Mouse (Mus musculus): Measurements from ENCODE around the gene Olfr845. TPM values are rescaled to one million over a fixed set of nuclear protein-coding genes. Genes with fewer than 3 reads are reported as not detected.

Olfr845 gene
- total RNA-seq (2014; rRNA removed; ENCODE audit: low replicate concordance) (not detected in 2 replicates), polyA plus RNA-seq (2015; fragmentation: Nextera tagmentation; extraction: Ambion mirVana) (not detected in 2 replicates)

DNA sequence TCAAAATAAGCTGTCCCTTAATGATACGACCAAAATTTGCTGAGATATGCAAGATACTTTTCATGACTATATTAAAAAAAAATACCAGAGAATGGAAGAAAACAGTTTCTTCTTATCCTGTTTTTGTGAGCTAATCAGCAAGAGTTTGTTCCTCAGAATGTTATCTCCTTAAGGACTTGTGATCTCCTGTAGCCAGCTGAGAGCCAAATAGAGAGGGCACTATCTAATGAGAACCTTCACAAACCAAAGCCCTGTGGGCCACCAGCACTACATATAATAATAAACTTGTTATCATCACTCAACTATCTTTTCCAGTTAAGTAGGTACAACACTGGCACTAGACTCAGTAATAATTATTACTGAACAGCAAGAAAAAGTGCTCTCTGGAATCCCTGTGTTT, at the start of gene Olfr845:
Olfr845 (plus strand) TSS at position 301 of the 400 bp plus-strand sequence.
- no peak within 1 kb of the TSS for H3K9ac ChIP-seq (replicated peaks; ENCODE audit: low read depth, low read length)

DNA sequence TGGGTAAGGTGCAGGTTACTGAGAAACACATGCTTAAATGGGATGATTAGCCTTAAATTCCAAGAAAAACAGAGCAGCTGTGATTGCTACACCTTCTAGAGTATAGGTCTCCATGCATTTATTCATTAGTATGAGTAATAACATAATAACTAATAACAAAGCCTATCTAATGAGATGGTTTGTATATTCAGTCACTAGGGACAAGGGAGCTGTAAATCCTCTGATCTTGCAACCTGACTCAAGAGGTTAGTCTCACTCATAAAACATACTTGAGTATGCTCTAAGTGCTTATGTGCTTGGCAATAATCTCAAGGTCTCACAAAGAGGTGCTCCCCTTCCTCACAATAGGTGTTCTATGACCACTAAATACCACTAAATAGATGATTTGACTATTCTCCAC, 20.2 kb upstream of the Olfr845 start, which contains the start of gene Olfr844:
Olfr844 (plus strand) TSS at position 301 of the 400 bp plus-strand sequence.
- Histone ChIP-seq H3K4me2 (ENCODE audit: low read depth, low read length) (no peak within 1 kb of the TSS), H3K27me3 (ENCODE audit: control insufficient read depth, insufficient read depth, low read length) (no peaks in the 10 kb centered on the region), H3K4me1 (ENCODE audit: control insufficient read depth, insufficient read depth) (no peaks in the 10 kb centered on the region), H3K4me3 (ENCODE audit: low read depth, low read length) (no peak within 1 kb of the TSS), H3K9ac (replicated peaks; ENCODE audit: low read depth, low read length) (no peak within 1 kb of the TSS), H3K27ac (ENCODE audit: low read depth) (no peak within 1 kb of the TSS), H3K9me3 (replicated peaks; ENCODE audit: control insufficient read depth, low read length) (no peaks in the 10 kb centered on the region), H3K36me3 (replicated peaks; ENCODE audit: control insufficient read depth, insufficient read depth, low read length) (no peaks in the 10 kb centered on the region)
- no peak for DNase-seq (ENCODE audit: low spot score)
- TF ChIP-seq CTCF (IDR thresholded peaks at IDR 0.05; ENCODE audit: low read depth) (no peak), EP300 (IDR thresholded peaks at IDR 0.05; ENCODE audit: low read depth) (no peak)
- ATAC-seq (ENCODE audit: insufficient read depth, low read depth): no peak

More for the DNA sequence above, at the start of gene Olfr845:
- Histone ChIP-seq H3K4me2 (ENCODE audit: low read depth, low read length) (no peak within 1 kb of the TSS), H3K36me3 (replicated peaks; ENCODE audit: control insufficient read depth, insufficient read depth, low read length) (no peaks in the 10 kb centered on the region), H3K4me3 (ENCODE audit: low read depth, low read length) (no peak within 1 kb of the TSS), H3K27ac (ENCODE audit: low read depth) (no peak within 1 kb of the TSS), H3K27me3 (ENCODE audit: control insufficient read depth, insufficient read depth, low read length) (no peaks in the 10 kb centered on the region), H3K9me3 (replicated peaks; ENCODE audit: control insufficient read depth, low read length) (0 out of 2 replicates have a peak, but pooled peaks cover 8% of the 10 kb centered on the region), H3K4me1 (ENCODE audit: control insufficient read depth, insufficient read depth) (no peaks in the 10 kb centered on the region)
- TF ChIP-seq EP300 (IDR thresholded peaks at IDR 0.05; ENCODE audit: low read depth) (no peak), CTCF (IDR thresholded peaks at IDR 0.05; ENCODE audit: low read depth) (no peak)
- no peak for ATAC-seq (ENCODE audit: insufficient read depth, low read depth)
- WGBS: 35% methylated on average over 1 of the region's 1 CpGs
- DNase-seq (ENCODE audit: low spot score): no peak

DNA sequence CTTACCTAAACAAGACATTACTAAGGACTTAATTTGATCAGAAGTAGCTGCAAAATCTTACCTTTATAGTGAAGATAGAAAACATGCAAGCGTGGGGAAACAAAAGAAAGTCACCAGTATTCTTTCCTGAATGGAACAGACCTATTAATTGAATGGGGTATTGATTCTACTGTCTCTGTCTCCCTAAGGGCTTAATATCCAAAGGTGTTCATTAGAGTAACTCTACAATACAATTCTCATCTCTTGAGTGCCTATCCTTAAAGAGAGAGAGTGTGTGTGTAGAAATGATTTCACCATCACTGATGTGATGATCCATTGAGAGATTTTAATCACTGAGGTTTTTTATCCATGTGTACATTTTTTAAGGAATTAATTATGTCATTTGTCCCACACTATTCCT, 27.6 kb downstream of the Olfr845 start, which contains the start of gene Olfr846:
Olfr846 (minus strand) TSS at position 101 of the 400 bp plus-strand sequence.
- TF ChIP-seq EP300 (IDR thresholded peaks at IDR 0.05; ENCODE audit: low read depth) (no peak), CTCF (IDR thresholded peaks at IDR 0.05; ENCODE audit: low read depth) (no peak)
- H3K36me3 ChIP-seq (replicated peaks; ENCODE audit: control insufficient read depth, insufficient read depth, low read length): no peaks in the 10 kb centered on the region
- no peaks in the 10 kb centered on the region for H3K9me3 ChIP-seq (replicated peaks; ENCODE audit: control insufficient read depth, low read length)
- 41% methylated on average over 1 of the region's 1 CpGs for WGBS
- H3K4me1 ChIP-seq (ENCODE audit: control insufficient read depth, insufficient read depth): no peaks in the 10 kb centered on the region
- H3K4me2 ChIP-seq (ENCODE audit: low read depth, low read length): no peak within 1 kb of the TSS
- H3K27ac ChIP-seq (ENCODE audit: low read depth): no peak within 1 kb of the TSS
- DNase-seq (ENCODE audit: low spot score): no peak
- H3K4me3 ChIP-seq (ENCODE audit: low read depth, low read length): no peak within 1 kb of the TSS
- H3K9ac ChIP-seq (replicated peaks; ENCODE audit: low read depth, low read length): no peak within 1 kb of the TSS
- no peaks in the 10 kb centered on the region for H3K27me3 ChIP-seq (ENCODE audit: control insufficient read depth, insufficient read depth, low read length)
- no peak for ATAC-seq (ENCODE audit: insufficient read depth, low read depth)

DNA sequence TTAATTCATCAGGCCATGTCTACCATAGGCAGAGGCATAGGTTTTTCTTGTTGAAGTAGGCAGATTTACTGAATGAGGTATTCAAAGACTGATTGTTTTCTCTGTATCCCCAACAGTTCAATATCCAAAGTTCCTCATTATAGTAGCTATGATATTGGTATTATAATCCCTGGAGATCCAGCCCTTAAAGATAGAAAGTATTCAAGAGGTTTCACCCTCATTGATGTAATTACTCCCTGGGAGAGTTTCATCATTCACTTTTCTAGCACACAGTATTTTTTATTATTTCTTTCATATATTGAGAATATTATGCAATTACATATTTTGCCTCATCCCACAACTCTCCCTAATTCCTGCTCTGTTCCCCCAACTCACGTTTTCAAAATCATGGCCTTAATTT, 42.3 kb downstream of the Olfr845 start, which contains the start of gene Olfr847:
Olfr847 (minus strand) TSS at position 101 of the 400 bp plus-strand sequence.
- H3K9me3 ChIP-seq (replicated peaks; ENCODE audit: control insufficient read depth, low read length): no peaks in the 10 kb centered on the region

More for the DNA sequence above, 42.3 kb downstream of the Olfr845 start, which contains the start of gene Olfr847:
- no peak for DNase-seq (ENCODE audit: low spot score)
- H3K36me3 ChIP-seq (replicated peaks; ENCODE audit: control insufficient read depth, insufficient read depth, low read length): no peaks in the 10 kb centered on the region
- no peaks in the 10 kb centered on the region for H3K4me1 ChIP-seq (ENCODE audit: control insufficient read depth, insufficient read depth)
- H3K4me2 ChIP-seq (ENCODE audit: low read depth, low read length): no peak within 1 kb of the TSS
- H3K27ac ChIP-seq (ENCODE audit: low read depth): no peak within 1 kb of the TSS
- no peak for ATAC-seq (ENCODE audit: insufficient read depth, low read depth)
- TF ChIP-seq EP300 (IDR thresholded peaks at IDR 0.05; ENCODE audit: low read depth) (no peak), CTCF (IDR thresholded peaks at IDR 0.05; ENCODE audit: low read depth) (no peak)
- 41% methylated on average over 1 of the region's 1 CpGs for WGBS
- H3K27me3 ChIP-seq (ENCODE audit: control insufficient read depth, insufficient read depth, low read length): no peaks in the 10 kb centered on the region
- no peak within 1 kb of the TSS for H3K9ac ChIP-seq (replicated peaks; ENCODE audit: low read depth, low read length)
- no peak within 1 kb of the TSS for H3K4me3 ChIP-seq (ENCODE audit: low read depth, low read length)

Other genes starting within 250 kb of the Olfr845 start
- gene Olfr836, start 216.1 kb upstream of the Olfr845 start, total RNA-seq (2014; rRNA removed; ENCODE audit: low replicate concordance): not detected in 2 replicates
- not detected in 2 replicates for gene Olfr836, start 216.1 kb upstream of the Olfr845 start, polyA plus RNA-seq (2015; fragmentation: Nextera tagmentation; extraction: Ambion mirVana)
- gene Olfr837, start 200.1 kb upstream of the Olfr845 start, total RNA-seq (2014; rRNA removed; ENCODE audit: low replicate concordance): not detected in 2 replicates
- gene Olfr837, start 200.1 kb upstream of the Olfr845 start, polyA plus RNA-seq (2015; fragmentation: Nextera tagmentation; extraction: Ambion mirVana): not detected in 2 replicates
- not detected in 2 replicates for gene Olfr839-ps1, start 159.1 kb upstream of the Olfr845 start, total RNA-seq (2014; rRNA removed; ENCODE audit: low replicate concordance)
- gene Olfr839-ps1, start 159.1 kb upstream of the Olfr845 start, polyA plus RNA-seq (2015; fragmentation: Nextera tagmentation; extraction: Ambion mirVana): not detected in 2 replicates
- not detected in 2 replicates for gene Olfr843, start 84.5 kb upstream of the Olfr845 start, total RNA-seq (2014; rRNA removed; ENCODE audit: low replicate concordance)
- not detected in 2 replicates for gene Olfr843, start 84.5 kb upstream of the Olfr845 start, polyA plus RNA-seq (2015; fragmentation: Nextera tagmentation; extraction: Ambion mirVana)
- gene Olfr844, start 20.1 kb upstream of the Olfr845 start, total RNA-seq (2014; rRNA removed; ENCODE audit: low replicate concordance): not detected in 2 replicates
- not detected in 2 replicates for gene Olfr844, start 20.1 kb upstream of the Olfr845 start, polyA plus RNA-seq (2015; fragmentation: Nextera tagmentation; extraction: Ambion mirVana)
- gene Olfr846, start 27.5 kb downstream of the Olfr845 start, total RNA-seq (2014; rRNA removed; ENCODE audit: low replicate concordance): not detected in 2 replicates
- not detected in 2 replicates for gene Olfr846, start 27.5 kb downstream of the Olfr845 start, polyA plus RNA-seq (2015; fragmentation: Nextera tagmentation; extraction: Ambion mirVana)
- not detected in 2 replicates for gene Olfr847, start 42.2 kb downstream of the Olfr845 start, total RNA-seq (2014; rRNA removed; ENCODE audit: low replicate concordance)
- not detected in 2 replicates for gene Olfr847, start 42.2 kb downstream of the Olfr845 start, polyA plus RNA-seq (2015; fragmentation: Nextera tagmentation; extraction: Ambion mirVana)
- not detected in 2 replicates for gene Olfr849, start 103.8 kb downstream of the Olfr845 start, total RNA-seq (2014; rRNA removed; ENCODE audit: low replicate concordance)
- gene Olfr849, start 103.8 kb downstream of the Olfr845 start, polyA plus RNA-seq (2015; fragmentation: Nextera tagmentation; extraction: Ambion mirVana): not detected in 2 replicates
- gene Olfr850, start 141.8 kb downstream of the Olfr845 start, total RNA-seq (2014; rRNA removed; ENCODE audit: low replicate concordance): not detected in 2 replicates
- gene Olfr850, start 141.8 kb downstream of the Olfr845 start, polyA plus RNA-seq (2015; fragmentation: Nextera tagmentation; extraction: Ambion mirVana): not detected in 2 replicates
- not detected in 2 replicates for gene Olfr851, start 156.8 kb downstream of the Olfr845 start, total RNA-seq (2014; rRNA removed; ENCODE audit: low replicate concordance)
- gene Olfr851, start 156.8 kb downstream of the Olfr845 start, polyA plus RNA-seq (2015; fragmentation: Nextera tagmentation; extraction: Ambion mirVana): not detected in 2 replicates
- gene Olfr853, start 204.6 kb downstream of the Olfr845 start, total RNA-seq (2014; rRNA removed; ENCODE audit: low replicate concordance): not detected in 2 replicates
- not detected in 2 replicates for gene Olfr853, start 204.6 kb downstream of the Olfr845 start, polyA plus RNA-seq (2015; fragmentation: Nextera tagmentation; extraction: Ambion mirVana)
- gene Olfr854, start 230.9 kb downstream of the Olfr845 start, total RNA-seq (2014; rRNA removed; ENCODE audit: low replicate concordance): not detected in 2 replicates
- not detected in 2 replicates for gene Olfr854, start 230.9 kb downstream of the Olfr845 start, polyA plus RNA-seq (2015; fragmentation: Nextera tagmentation; extraction: Ambion mirVana)
- gene Olfr855, start 246.2 kb downstream of the Olfr845 start, total RNA-seq (2014; rRNA removed; ENCODE audit: low replicate concordance): not detected in 2 replicates
- not detected in 2 replicates for gene Olfr855, start 246.2 kb downstream of the Olfr845 start, polyA plus RNA-seq (2015; fragmentation: Nextera tagmentation; extraction: Ambion mirVana)

Measured in heart, postnatal 0 days (tissue).